Mouse (Mus musculus): ENCODE data around the gene Rab3gap1. TPM values are rescaled to one million over a fixed set of nuclear protein-coding genes. Genes with fewer than 3 reads are reported as not detected.

Gene Rab3gap1
- polyA plus RNA-seq, 1 experiment = 42.5 TPM

- WGBS = 89% methylated on average over 5 of the region's 5 CpGs
- no peak overlapping the region for H3K27ac ChIP-seq (ENCODE audit: insufficient read depth, low read length)
These were observed 23.1 kb upstream of the Rab3gap1 start for GRCm38 (mm10) chr1:127845472-127845871.

GRCm38 (mm10) chr1:127850075-127850610, 18.4 kb upstream of the Rab3gap1 start:
- 81% methylated on average over 7 of the region's 7 CpGs for WGBS
- no peak for DNase-seq
- Histone ChIP-seq H3K27ac (ENCODE audit: insufficient read depth, low read length) (no peak overlapping the region), H3K27me3 (ENCODE audit: control insufficient read depth, insufficient read depth, low read length) (no peaks in the 10 kb centered on the region), H3K4me1 (ENCODE audit: control insufficient read depth, insufficient read depth, low read length) (no peaks in the 10 kb centered on the region), H3K4me3 (replicated peaks; ENCODE audit: insufficient read depth, low read depth, low read length) (no peak overlapping the region)
- TF ChIP-seq CTCF (IDR thresholded peaks at IDR 0.05; ENCODE audit: borderline replicate concordance, insufficient read depth, low read depth, low read length) = no peak
- TF ChIP-seq POLR2A (IDR thresholded peaks at IDR 0.05; ENCODE audit: borderline replicate concordance, insufficient read depth, low read length) = no peak

More at GRCm38 (mm10) chr1:127845472-127845871, 23.1 kb upstream of the Rab3gap1 start:
- Histone ChIP-seq H3K4me1 (ENCODE audit: control insufficient read depth, insufficient read depth, low read length) (no peaks in the 10 kb centered on the region), H3K4me3 (replicated peaks; ENCODE audit: insufficient read depth, low read depth, low read length) (no peak overlapping the region), H3K27me3 (ENCODE audit: control insufficient read depth, insufficient read depth, low read length) (no peaks in the 10 kb centered on the region)
- TF ChIP-seq POLR2A (IDR thresholded peaks at IDR 0.05; ENCODE audit: borderline replicate concordance, insufficient read depth, low read length) = no peak
- TF ChIP-seq CTCF (IDR thresholded peaks at IDR 0.05; ENCODE audit: borderline replicate concordance, insufficient read depth, low read depth, low read length) = no peak
- DNase-seq = no peak

GRCm38 (mm10) chr1:127854486-127855222, 13.9 kb upstream of the Rab3gap1 start, which contains the start of gene Map3k19:
Gene Map3k19 (minus strand): TSS chr1:127855031.
- TF ChIP-seq CTCF (IDR thresholded peaks at IDR 0.05; ENCODE audit: borderline replicate concordance, insufficient read depth, low read depth, low read length) = no peak
- no peak for TF ChIP-seq POLR2A (IDR thresholded peaks at IDR 0.05; ENCODE audit: borderline replicate concordance, insufficient read depth, low read length)
- H3K4me3 ChIP-seq (replicated peaks; ENCODE audit: insufficient read depth, low read depth, low read length) = peak within 1 kb of the TSS; percentile 15
- DNase-seq = no peak
- WGBS = 61% methylated on average over 14 of the region's 14 CpGs
- no peak within 1 kb of the TSS for H3K27ac ChIP-seq (ENCODE audit: insufficient read depth, low read length)
- no peaks in the 10 kb centered on the region for H3K27me3 ChIP-seq (ENCODE audit: control insufficient read depth, insufficient read depth, low read length)
- no peaks in the 10 kb centered on the region for H3K4me1 ChIP-seq (ENCODE audit: control insufficient read depth, insufficient read depth, low read length)

GRCm38 (mm10) chr1:127858945-127859648, 9.5 kb upstream of the Rab3gap1 start:
- DNase-seq = no peak
- Histone ChIP-seq H3K27me3 (ENCODE audit: control insufficient read depth, insufficient read depth, low read length) (no peaks in the 10 kb centered on the region), H3K27ac (ENCODE audit: insufficient read depth, low read length) (no peak overlapping the region), H3K4me3 (replicated peaks; ENCODE audit: insufficient read depth, low read depth, low read length) (no peak overlapping the region), H3K4me1 (ENCODE audit: control insufficient read depth, insufficient read depth, low read length) (no peaks in the 10 kb centered on the region)
- TF ChIP-seq CTCF (IDR thresholded peaks at IDR 0.05; ENCODE audit: borderline replicate concordance, insufficient read depth, low read depth, low read length) (no peak), POLR2A (IDR thresholded peaks at IDR 0.05; ENCODE audit: borderline replicate concordance, insufficient read depth, low read length) (no peak)
- WGBS = 86% methylated on average over 9 of the region's 9 CpGs

GRCm38 (mm10) chr1:127859799-127860400, 8.7 kb upstream of the Rab3gap1 start:
- no peaks in the 10 kb centered on the region for H3K27me3 ChIP-seq (ENCODE audit: control insufficient read depth, insufficient read depth, low read length)
- no peak overlapping the region for H3K4me3 ChIP-seq (replicated peaks; ENCODE audit: insufficient read depth, low read depth, low read length)
- no peaks in the 10 kb centered on the region for H3K4me1 ChIP-seq (ENCODE audit: control insufficient read depth, insufficient read depth, low read length)
- no peak for DNase-seq
- WGBS = 89% methylated on average over 6 of the region's 6 CpGs
- no peak overlapping the region for H3K27ac ChIP-seq (ENCODE audit: insufficient read depth, low read length)
- TF ChIP-seq CTCF (IDR thresholded peaks at IDR 0.05; ENCODE audit: borderline replicate concordance, insufficient read depth, low read depth, low read length) (no peak), POLR2A (IDR thresholded peaks at IDR 0.05; ENCODE audit: borderline replicate concordance, insufficient read depth, low read length) (no peak)

GRCm38 (mm10) chr1:127860492-127860891, 8.1 kb upstream of the Rab3gap1 start:
- Histone ChIP-seq H3K4me3 (replicated peaks; ENCODE audit: insufficient read depth, low read depth, low read length) (no peak overlapping the region), H3K4me1 (ENCODE audit: control insufficient read depth, insufficient read depth, low read length) (no peaks in the 10 kb centered on the region), H3K27me3 (ENCODE audit: control insufficient read depth, insufficient read depth, low read length) (no peaks in the 10 kb centered on the region), H3K27ac (ENCODE audit: insufficient read depth, low read length) (no peak overlapping the region)
- no peak for DNase-seq
- WGBS = 96% methylated on average over 4 of the region's 4 CpGs
- TF ChIP-seq CTCF (IDR thresholded peaks at IDR 0.05; ENCODE audit: borderline replicate concordance, insufficient read depth, low read depth, low read length) (no peak), POLR2A (IDR thresholded peaks at IDR 0.05; ENCODE audit: borderline replicate concordance, insufficient read depth, low read length) (no peak)

GRCm38 (mm10) chr1:127861900-127862299, 6.7 kb upstream of the Rab3gap1 start:
- no peaks in the 10 kb centered on the region for H3K4me1 ChIP-seq (ENCODE audit: control insufficient read depth, insufficient read depth, low read length)
- TF ChIP-seq CTCF (IDR thresholded peaks at IDR 0.05; ENCODE audit: borderline replicate concordance, insufficient read depth, low read depth, low read length) = no peak
- TF ChIP-seq POLR2A (IDR thresholded peaks at IDR 0.05; ENCODE audit: borderline replicate concordance, insufficient read depth, low read length) = no peak
- no peak overlapping the region for H3K27ac ChIP-seq (ENCODE audit: insufficient read depth, low read length)
- DNase-seq = no peak
- no peaks in the 10 kb centered on the region for H3K27me3 ChIP-seq (ENCODE audit: control insufficient read depth, insufficient read depth, low read length)
- H3K4me3 ChIP-seq (replicated peaks; ENCODE audit: insufficient read depth, low read depth, low read length) = no peak overlapping the region
- WGBS = 86% methylated on average over 5 of the region's 5 CpGs
